Mouse (Mus musculus) liver, embryonic 14.5 days (tissue): ENCODE data around the gene Pla2g2d.

Experiments
- CTCF ChIP-seq: IDR thresholded peaks from 2 replicates; pipeline ENCODE4 v1.5.1; 2016; ENCODE audit warnings: antibody characterized with exemption, low read depth, control low read depth
- EP300 ChIP-seq: IDR thresholded peaks from 2 replicates; pipeline ENCODE4 v1.6.1; 2016; ENCODE audit warnings: antibody characterized with exemption, low read depth

- TF ChIP-seq CTCF (no peak; the same call in 1 of the 2 replicates), EP300 (no peak)
Observed at GRCm38 (mm10) chr4:138824660-138825059, 49.1 kb downstream of the Pla2g2d start.
